Mouse (Mus musculus): ENCODE results near the gene Arfgap2.

- TF ChIP-seq CTCF (IDR thresholded peaks at IDR 0.05; ENCODE audit: low read depth) = no peak
- no peak for TF ChIP-seq EP300 (IDR thresholded peaks at IDR 0.05; ENCODE audit: low read depth)
Measured at GRCm38 (mm10) chr2:91283972-91284371, 19.2 kb downstream of the Arfgap2 start.
